Mouse (Mus musculus) spleen, postnatal 10 days (tissue): ENCODE results near the gene Phgr1.

Experiments
- DNase-seq, 2 experiments: peaks; one replicate each; pipeline ENCODE4 v3.0.0; 2021 to 2022; ENCODE audit warnings: low spot score in 2 of 2

The Phgr1 gene

DNA sequence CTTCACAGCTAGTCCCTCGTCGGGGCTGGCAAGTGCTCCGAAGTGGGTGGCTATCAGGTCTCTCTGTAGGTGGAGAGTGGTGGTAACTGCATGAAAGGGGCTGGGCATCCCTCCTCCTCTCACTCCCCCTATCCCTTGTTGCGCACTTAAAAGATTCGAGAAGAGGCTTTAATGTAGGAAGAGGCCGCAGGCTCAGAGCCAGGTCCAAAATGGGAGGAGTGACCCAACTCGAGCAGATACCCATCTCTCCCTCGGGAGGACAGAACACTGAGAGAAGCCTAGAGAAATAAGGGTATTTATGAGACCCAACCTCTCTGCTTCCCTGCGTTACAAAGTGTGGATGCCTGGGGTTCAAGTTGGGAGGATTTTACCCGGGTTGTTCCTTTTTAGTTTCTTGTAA lies 6.5 kb downstream of the Phgr1 start:
- no peak for DNase-seq

DNA sequence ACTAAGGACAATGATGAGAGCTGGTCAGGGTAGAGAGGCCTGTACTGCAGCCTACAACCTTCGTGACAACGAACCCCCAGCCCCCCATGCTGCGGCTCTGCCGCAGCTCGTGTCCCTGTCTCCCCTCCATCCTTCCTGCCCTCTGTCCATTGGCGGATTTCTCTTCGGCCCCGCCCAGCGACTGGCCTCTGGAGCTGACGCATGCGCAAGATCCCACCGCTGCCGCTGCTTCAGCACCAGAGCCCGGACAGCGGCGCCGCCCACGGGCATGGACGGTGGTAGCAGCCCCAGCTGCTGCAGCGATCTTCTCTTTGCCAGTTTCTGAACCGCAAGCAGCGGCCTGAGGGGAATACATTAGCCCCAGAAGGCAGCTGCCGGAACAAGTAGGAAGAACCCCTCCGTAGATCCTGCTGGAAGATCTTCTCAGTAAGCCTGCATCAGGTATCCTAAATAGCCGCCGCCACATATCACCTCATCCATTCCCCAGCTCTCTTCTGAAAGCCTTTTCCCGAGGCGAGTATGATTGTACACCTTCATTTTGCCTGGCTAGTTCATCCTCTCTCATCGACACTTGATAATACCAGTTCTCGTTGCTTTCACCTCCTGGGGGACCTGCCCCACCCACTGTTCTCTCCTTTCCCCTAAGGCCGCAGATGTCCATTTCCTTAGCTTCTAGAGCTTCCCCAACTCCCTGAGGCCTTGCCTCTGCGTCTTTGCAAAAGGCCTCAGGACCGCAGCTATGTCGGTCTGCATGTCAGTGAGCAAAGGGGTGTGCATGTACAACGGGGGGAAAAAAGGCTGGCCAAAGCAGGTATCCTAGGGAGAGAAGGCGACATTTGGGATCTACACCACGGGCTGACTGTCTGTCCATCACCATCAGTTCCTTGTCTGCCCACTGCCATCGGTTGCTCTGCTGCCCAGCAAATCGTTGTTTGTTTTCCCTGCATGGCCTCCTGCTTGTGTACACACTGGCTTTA lies 7.2 kb downstream of the Phgr1 start, which contains the start of gene Disp2:
Gene Disp2 (plus strand): TSS at position 216 of the 977 bp plus-strand sequence.
- DNase-seq = peak; percentile 71 to 88

GRCm38 (mm10) chr2:118781115-118781514 lies 8.5 kb downstream of the Phgr1 start:
- no peak for DNase-seq

- DNase-seq = no peak
Measured at GRCm38 (mm10) chr2:118782303-118782702, 9.7 kb downstream of the Phgr1 start.

- DNase-seq = no peak
Measured at GRCm38 (mm10) chr2:118783093-118783492, 10.5 kb downstream of the Phgr1 start.

DNA sequence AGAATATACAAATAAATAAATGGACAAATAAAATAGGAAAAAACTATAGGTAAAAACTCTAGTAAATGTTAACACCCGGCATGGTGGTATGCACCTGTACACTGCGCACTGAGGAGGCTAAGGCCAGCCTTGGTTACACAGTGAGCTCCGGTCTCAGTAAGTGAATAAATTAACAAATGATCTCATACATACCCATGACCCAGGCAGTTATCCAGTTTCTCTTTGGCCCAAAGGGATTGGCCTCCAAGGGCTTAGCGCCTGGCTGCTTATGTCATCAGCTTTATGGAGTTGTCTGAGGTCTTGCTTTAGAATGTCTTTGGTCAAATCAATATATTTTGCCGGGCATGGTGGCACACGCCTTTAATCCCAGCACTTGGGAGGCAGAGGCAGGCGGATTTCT lies 11.1 kb downstream of the Phgr1 start:
- DNase-seq = no peak

GRCm38 (mm10) chr2:118786525-118786924 lies 14.0 kb downstream of the Phgr1 start:
- no peak for DNase-seq

- no peak for DNase-seq
Measured at GRCm38 (mm10) chr2:118789501-118789900, 16.9 kb downstream of the Phgr1 start.

- DNase-seq = no peak
Measured at GRCm38 (mm10) chr2:118790221-118790550, 17.6 kb downstream of the Phgr1 start.

- peak; percentile 38 to 66 for DNase-seq
Measured at GRCm38 (mm10) chr2:118790551-118791525, 18.3 kb downstream of the Phgr1 start.

DNA sequence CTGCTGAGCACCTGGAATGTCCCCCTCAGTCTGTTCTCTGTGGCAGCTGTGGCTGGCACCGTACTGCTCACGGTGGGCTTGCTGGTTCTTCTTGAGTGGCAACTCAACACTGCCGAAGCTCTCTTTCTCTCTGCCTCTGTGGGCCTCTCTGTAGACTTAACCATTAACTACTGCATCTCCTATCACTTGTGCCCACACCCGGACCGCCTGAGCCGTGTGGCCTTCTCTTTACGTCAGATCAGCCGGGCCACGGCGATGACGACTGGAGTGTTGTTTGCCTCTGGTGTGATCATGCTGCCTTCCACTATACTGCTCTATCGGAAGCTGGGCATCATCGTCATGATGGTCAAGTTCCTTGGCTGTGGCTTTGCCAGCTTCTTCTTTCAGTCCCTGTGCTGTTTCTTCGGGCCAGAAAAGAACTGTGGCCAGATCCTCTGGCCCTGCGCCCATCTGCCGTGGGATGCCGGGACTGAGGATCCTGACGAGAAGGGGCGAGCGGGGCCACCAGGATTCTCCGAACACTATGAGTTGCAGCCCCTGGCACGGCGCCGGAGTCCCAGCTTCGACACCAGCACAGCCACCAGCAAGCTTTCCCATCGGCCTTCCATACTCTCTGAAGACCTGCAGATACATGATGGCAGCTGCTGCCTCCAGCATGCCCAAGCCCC lies 19.2 kb downstream of the Phgr1 start:
- no peak for DNase-seq

DNA sequence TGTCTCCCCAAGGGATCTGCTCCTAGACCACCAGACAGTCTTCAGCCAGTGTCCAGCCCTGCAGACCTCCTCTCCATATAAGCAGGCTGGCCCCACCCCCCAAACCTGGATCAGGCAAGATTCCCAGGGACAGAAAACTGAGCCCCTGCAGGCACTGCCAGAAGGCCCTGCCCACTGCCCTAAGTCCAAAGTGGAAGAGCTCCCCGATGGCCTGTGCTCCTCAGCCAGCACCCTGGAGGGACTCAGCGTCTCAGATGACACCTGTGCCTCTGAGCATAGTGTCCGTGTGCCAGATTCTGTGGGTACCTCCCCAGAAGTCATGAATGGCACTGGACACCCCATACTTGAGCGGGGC lies 19.7 kb downstream of the Phgr1 start:
- no peak for DNase-seq

GRCm38 (mm10) chr2:118793636-118794035 lies 21.1 kb downstream of the Phgr1 start:
- DNase-seq = no peak

GRCm38 (mm10) chr2:118802542-118803118 lies 30.1 kb downstream of the Phgr1 start:
- DNase-seq = no peak

- peak in 1 of 2 experiments; percentile 37 for DNase-seq
Measured at GRCm38 (mm10) chr2:118804474-118804873, 31.9 kb downstream of the Phgr1 start.

- DNase-seq = no peak
Measured at GRCm38 (mm10) chr2:118805137-118805536, 32.6 kb downstream of the Phgr1 start.

DNA sequence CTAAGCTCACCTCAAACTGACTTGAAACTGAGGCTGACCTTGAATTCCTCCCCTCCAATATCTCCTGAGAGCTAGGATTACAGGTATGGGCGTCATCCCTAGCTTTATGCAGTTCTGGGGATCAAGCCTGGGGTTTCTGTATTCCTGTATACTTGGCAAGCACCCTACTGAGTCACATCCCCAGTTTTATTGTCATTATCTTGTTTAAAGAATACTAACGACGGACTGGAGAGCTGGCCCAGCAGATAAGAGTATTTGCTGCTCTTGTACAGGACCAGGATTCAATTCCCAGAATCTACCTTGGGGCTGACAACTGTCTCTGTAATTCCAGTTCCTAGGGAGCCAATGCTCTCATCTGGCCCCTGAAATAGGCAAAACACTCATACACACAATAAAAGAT lies 33.2 kb downstream of the Phgr1 start:
- no peak for DNase-seq

DNA sequence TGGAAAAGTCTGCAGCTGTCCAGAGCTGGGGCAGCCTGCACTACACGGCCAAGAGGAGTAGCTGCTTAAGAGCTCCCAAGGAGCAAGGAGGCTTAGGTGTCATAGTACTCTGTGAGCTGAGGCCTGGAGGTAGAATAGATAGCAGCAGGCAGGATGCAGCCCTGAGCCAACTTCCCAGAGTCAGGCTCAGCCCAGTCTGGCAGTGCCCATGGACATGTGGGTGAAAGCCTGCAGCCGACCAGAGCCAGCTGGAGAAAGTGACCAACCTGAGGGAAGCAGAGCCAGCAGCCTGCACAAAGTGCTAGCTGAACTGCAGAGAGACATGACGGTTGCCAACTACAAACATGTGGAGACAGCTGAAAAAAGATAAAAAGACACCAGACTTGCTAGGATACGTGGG lies 34.3 kb downstream of the Phgr1 start:
- no peak for DNase-seq

GRCm38 (mm10) chr2:118810861-118811260 lies 38.3 kb downstream of the Phgr1 start:
- DNase-seq = no peak

DNA sequence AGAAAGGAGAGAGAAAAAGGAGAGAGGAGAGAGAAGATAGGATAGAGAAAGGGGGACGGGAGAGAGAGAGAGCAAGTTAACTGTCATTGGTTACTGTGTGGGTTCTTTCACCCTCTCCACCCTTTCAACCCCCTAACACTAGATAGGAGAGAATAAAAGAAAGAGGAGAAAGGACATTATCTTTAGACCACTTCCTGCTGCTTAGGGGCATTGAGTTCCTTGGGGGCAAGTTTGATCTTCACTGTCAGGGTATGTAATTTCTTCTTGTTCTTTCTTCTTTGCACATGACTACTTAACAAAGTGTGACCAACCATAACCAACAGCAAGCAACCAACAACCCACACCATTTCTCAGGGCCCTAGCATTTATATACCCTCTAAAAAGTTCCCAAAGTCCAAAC lies 40.2 kb downstream of the Phgr1 start:
- no peak for DNase-seq
